Mouse (Mus musculus): ENCODE measurements at regions not wholly inside any gene's neighbourhood (a gene's known extent, or its start where the extent isn't known, plus 50 kb on each side); places are given as distances from the start of the nearest gene placed in this dataset.

- Histone ChIP-seq H3K27me3 (ENCODE audit: insufficient read depth, low read length) (no peaks in the 10 kb centered on the region), H3K9me3 (ENCODE audit: low read depth, low read length) (no peaks in the 10 kb centered on the region; the same call in 1 of the 2 replicates), H3K4me2 (no peak overlapping the region), H3K4me1 (ENCODE audit: insufficient read depth) (no peaks in the 10 kb centered on the region), H3K27ac (ENCODE audit: low read depth) (no peak overlapping the region), H3K9ac (no peak overlapping the region), H3K4me3 (ENCODE audit: low read depth, low read length) (no peak overlapping the region), H3K36me3 (ENCODE audit: insufficient read depth) (no peaks in the 10 kb centered on the region)
- ATAC-seq (ENCODE audit: insufficient read depth) (no peak), DNase-seq (no peak)
- TF ChIP-seq CTCF (IDR thresholded peaks at IDR 0.05; ENCODE audit: low read depth), result no peak
- WGBS, result 68% methylated on average over 1 of the region's 1 CpGs
Measured at GRCm38 (mm10) chr1:154061851-154062250, 139.1 kb upstream of the Zfp648 start.

- no peak overlapping the region for H3K9ac ChIP-seq
- no peaks in the 10 kb centered on the region for H3K27me3 ChIP-seq (ENCODE audit: insufficient read depth, low read length)
- no peak for TF ChIP-seq CTCF (IDR thresholded peaks at IDR 0.05; ENCODE audit: low read depth)
- H3K4me1 ChIP-seq (ENCODE audit: insufficient read depth), result no peaks in the 10 kb centered on the region
- H3K27ac ChIP-seq (ENCODE audit: low read depth), result no peak overlapping the region
- no peak overlapping the region for H3K4me2 ChIP-seq
- H3K9me3 ChIP-seq (ENCODE audit: low read depth, low read length), result no peaks in the 10 kb centered on the region; the same call in 1 of the 2 replicates
- H3K36me3 ChIP-seq (ENCODE audit: insufficient read depth), result no peaks in the 10 kb centered on the region
- no peak overlapping the region for H3K4me3 ChIP-seq (ENCODE audit: low read depth, low read length)
- 83% methylated on average over 7 of the region's 7 CpGs for WGBS
- DNase-seq, result no peak
- no peak for ATAC-seq (ENCODE audit: insufficient read depth)
Measured at GRCm38 (mm10) chr1:154062666-154063065, 138.3 kb upstream of the Zfp648 start.

GRCm38 (mm10) chr1:154064633-154065032 lies 136.4 kb upstream of the Zfp648 start:
- WGBS, result 77% methylated on average over 5 of the region's 5 CpGs
- Histone ChIP-seq H3K36me3 (ENCODE audit: insufficient read depth) (no peaks in the 10 kb centered on the region), H3K9me3 (ENCODE audit: low read depth, low read length) (no peaks in the 10 kb centered on the region), H3K4me3 (ENCODE audit: low read depth, low read length) (no peak overlapping the region), H3K9ac (no peak overlapping the region), H3K4me1 (ENCODE audit: insufficient read depth) (no peaks in the 10 kb centered on the region), H3K27me3 (ENCODE audit: insufficient read depth, low read length) (no peaks in the 10 kb centered on the region), H3K4me2 (no peak overlapping the region), H3K27ac (ENCODE audit: low read depth) (no peak overlapping the region)
- ATAC-seq (ENCODE audit: insufficient read depth), result no peak
- no peak for TF ChIP-seq CTCF (IDR thresholded peaks at IDR 0.05; ENCODE audit: low read depth)
- no peak for DNase-seq

DNA sequence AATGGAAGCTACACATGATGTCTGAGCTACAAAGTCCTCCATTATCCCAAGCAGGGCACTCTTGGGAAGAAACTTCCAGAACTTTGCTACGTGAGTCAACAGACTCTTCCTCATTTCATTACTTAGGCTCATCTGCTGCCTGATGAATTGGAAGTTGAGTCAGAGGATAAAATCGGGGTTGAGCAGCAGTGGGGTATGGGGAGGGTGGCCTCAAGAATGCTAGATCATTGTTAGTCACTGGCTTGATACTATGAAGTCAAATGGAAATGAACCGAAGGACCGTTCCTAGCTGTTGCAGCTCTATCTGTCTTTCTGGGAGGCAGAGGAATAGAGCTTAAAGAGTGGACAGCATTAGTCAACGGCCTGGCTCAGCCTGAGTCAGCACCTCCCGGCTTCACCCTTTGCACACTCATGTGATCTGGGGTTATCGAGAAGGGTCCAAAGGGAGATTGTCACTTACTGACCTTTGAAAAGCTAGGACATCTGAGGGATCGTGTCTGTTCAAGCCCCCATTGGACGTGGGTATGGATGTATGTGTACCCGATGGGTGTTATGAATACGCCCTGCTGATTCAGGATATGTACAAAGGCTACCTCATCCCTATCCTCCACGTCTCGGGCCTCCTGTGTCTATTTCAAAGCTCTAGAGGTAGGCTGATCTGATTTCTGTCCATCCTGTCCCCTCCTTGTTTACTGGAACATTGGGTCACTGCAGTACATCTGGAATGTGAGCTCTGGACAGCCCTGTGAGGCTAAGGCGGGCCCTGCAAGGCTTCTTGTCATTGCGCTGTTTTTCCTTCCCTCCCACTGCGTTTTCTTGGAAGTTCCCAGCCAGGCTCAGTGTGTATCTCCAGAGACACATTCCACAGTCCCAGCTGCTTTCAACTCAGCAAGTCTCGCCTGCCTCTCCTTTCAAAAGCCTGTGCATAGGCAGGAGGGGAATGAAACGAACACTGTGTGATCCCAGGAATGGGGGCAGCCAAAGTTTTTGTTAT lies 135.4 kb upstream of the Zfp648 start:
- Histone ChIP-seq H3K9me3 (ENCODE audit: low read depth, low read length) (no peaks in the 10 kb centered on the region), H3K4me3 (ENCODE audit: low read depth, low read length) (no peak overlapping the region), H3K27me3 (ENCODE audit: insufficient read depth, low read length) (no peaks in the 10 kb centered on the region), H3K4me1 (ENCODE audit: insufficient read depth) (no peaks in the 10 kb centered on the region), H3K27ac (ENCODE audit: low read depth) (no peak overlapping the region), H3K36me3 (ENCODE audit: insufficient read depth) (no peaks in the 10 kb centered on the region), H3K9ac (no peak overlapping the region), H3K4me2 (no peak overlapping the region)
- DNase-seq (peak; percentile 9), ATAC-seq (ENCODE audit: insufficient read depth) (no peak)
- WGBS, result 66% methylated on average over 18 of the region's 18 CpGs
- no peak for TF ChIP-seq CTCF (IDR thresholded peaks at IDR 0.05; ENCODE audit: low read depth)

DNA sequence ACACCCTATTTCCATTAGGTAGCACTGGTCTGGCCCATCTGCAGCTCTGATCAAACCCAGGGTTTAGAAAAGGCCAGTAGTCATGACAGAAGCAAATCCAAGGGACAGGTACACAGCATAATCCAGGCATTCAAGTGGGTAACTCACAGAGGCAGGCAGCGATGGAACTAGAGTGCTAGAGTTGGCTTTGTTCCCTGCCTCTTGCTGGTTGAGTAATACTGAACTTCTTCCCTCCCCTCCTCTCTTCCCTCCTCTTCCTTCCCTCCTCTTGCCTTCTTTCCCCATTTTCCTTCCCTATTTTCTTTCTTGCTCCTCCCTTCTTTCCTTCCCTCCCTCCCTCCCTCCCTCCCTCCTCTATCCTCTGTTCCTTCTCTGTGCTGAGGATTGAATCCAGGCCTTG lies 133.1 kb upstream of the Zfp648 start:
- H3K4me1 ChIP-seq (ENCODE audit: insufficient read depth), result no peaks in the 10 kb centered on the region
- TF ChIP-seq CTCF (IDR thresholded peaks at IDR 0.05; ENCODE audit: low read depth), result no peak
- no peak overlapping the region for H3K27ac ChIP-seq (ENCODE audit: low read depth)
- no peak overlapping the region for H3K4me3 ChIP-seq (ENCODE audit: low read depth, low read length)
- H3K27me3 ChIP-seq (ENCODE audit: insufficient read depth, low read length), result no peaks in the 10 kb centered on the region
- ATAC-seq (ENCODE audit: insufficient read depth), result no peak
- no peaks in the 10 kb centered on the region for H3K9me3 ChIP-seq (ENCODE audit: low read depth, low read length)
- no peak overlapping the region for H3K9ac ChIP-seq
- WGBS, result 71% methylated on average over 1 of the region's 1 CpGs
- H3K36me3 ChIP-seq (ENCODE audit: insufficient read depth), result no peaks in the 10 kb centered on the region
- no peak overlapping the region for H3K4me2 ChIP-seq
- peak; percentile 4 for DNase-seq

GRCm38 (mm10) chr1:154074270-154074669 lies 126.7 kb upstream of the Zfp648 start:
- Histone ChIP-seq H3K27me3 (ENCODE audit: insufficient read depth, low read length) (no peaks in the 10 kb centered on the region), H3K4me3 (ENCODE audit: low read depth, low read length) (no peak overlapping the region), H3K9ac (no peak overlapping the region), H3K4me1 (ENCODE audit: insufficient read depth) (no peaks in the 10 kb centered on the region), H3K36me3 (ENCODE audit: insufficient read depth) (no peaks in the 10 kb centered on the region), H3K4me2 (no peak overlapping the region), H3K27ac (ENCODE audit: low read depth) (no peak overlapping the region), H3K9me3 (ENCODE audit: low read depth, low read length) (no peaks in the 10 kb centered on the region)
- WGBS, result 83% methylated on average over 1 of the region's 1 CpGs
- DNase-seq, result no peak
- no peak for TF ChIP-seq CTCF (IDR thresholded peaks at IDR 0.05; ENCODE audit: low read depth)
- no peak for ATAC-seq (ENCODE audit: insufficient read depth)

DNA sequence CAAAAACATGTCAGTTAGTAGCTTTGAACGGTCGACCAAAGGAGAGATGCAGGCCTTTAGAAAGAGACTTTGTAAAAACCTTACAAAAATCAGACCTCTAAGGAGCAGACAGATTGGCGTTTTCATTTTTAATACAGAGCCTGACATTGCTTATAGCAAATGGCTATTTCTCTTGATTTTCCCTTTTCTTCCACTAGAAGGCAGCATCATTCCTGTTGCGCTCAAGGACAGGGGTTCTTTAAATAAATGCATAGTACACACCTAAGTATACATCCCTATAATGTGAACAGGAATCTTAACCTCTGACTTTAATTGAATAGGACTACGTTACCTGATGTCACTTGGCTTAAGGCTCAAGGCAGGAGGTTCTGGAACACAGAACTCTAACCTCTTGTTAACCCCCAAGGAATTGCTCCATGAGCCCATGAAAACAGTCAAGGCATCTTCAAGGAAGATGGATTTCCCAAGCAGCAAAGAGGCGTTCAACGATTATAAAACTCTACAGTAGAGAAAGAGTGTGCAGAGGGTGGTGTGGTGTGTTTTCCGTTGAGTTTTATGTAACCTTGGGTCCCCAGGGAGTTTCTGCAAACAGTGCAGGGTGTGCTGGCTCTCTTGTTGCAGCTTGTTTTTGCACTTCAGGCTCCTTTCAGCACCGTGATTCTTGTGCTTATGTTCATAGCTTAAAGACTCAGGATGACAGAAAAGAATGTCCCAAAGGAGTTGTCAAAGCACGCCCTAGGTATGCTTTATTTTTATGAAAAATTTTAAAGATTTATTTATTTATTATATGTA lies 124.1 kb upstream of the Zfp648 start:
- WGBS, result 60% methylated on average over 10 of the region's 10 CpGs
- Histone ChIP-seq H3K4me3 (ENCODE audit: low read depth, low read length) (no peak overlapping the region), H3K27me3 (ENCODE audit: insufficient read depth, low read length) (no peaks in the 10 kb centered on the region), H3K36me3 (ENCODE audit: insufficient read depth) (no peaks in the 10 kb centered on the region), H3K4me2 (no peak overlapping the region), H3K9me3 (ENCODE audit: low read depth, low read length) (no peaks in the 10 kb centered on the region), H3K9ac (no peak overlapping the region), H3K4me1 (ENCODE audit: insufficient read depth) (no peaks in the 10 kb centered on the region), H3K27ac (ENCODE audit: low read depth) (no peak overlapping the region)
- peak; percentile 60 for TF ChIP-seq CTCF (IDR thresholded peaks at IDR 0.05; ENCODE audit: low read depth)
- no peak for ATAC-seq (ENCODE audit: insufficient read depth)
- DNase-seq, result peak; percentile 66
